Mouse (Mus musculus) gonadal fat pad, adult 2 months (tissue): ENCODE measurements around the gene Ms4a4d. TPM values are rescaled to one million over a fixed set of nuclear protein-coding genes. Genes with fewer than 3 reads are reported as not detected.
"Not testable (repeated sequence)": the region's sequence is repeated elsewhere in the genome, so short reads cannot be mapped to it uniquely, and the experiment has no call there.

Experiments used
- DNase-seq: peaks from one replicate; pipeline ENCODE4 v3.0.0-alpha.2; 2012; ENCODE audit warnings: low read depth
- polyA plus RNA-seq: library from polyadenylated mRNA; depleted of rRNA; stranded (reverse); fragments of >200 nt; gene quantifications from 2 replicates; pipeline ENCODE4 v1.2.3, GENCODE M21; 2012; rRNA removed

Ms4a4d gene
- 14.1 and 14.6 TPM in 2 replicates for polyA plus RNA-seq

GRCm38 (mm10) chr19:11536593-11536992 lies at the start of gene Ms4a4d:
Ms4a4d (plus strand) TSS chr19:11536801.
- no peak for DNase-seq

GRCm38 (mm10) chr19:11491406-11492189 lies 45.0 kb upstream of the Ms4a4d start:
- DNase-seq, result no peak

- no peak for DNase-seq
Measured at GRCm38 (mm10) chr19:11492671-11493070, 43.9 kb upstream of the Ms4a4d start.

- DNase-seq, result no peak
Measured at GRCm38 (mm10) chr19:11494519-11494918, 42.1 kb upstream of the Ms4a4d start.

GRCm38 (mm10) chr19:11496361-11496760 lies 40.2 kb upstream of the Ms4a4d start:
- DNase-seq, result no peak

GRCm38 (mm10) chr19:11497300-11497699 lies 39.3 kb upstream of the Ms4a4d start:
- not testable (repeated sequence) for DNase-seq

GRCm38 (mm10) chr19:11500796-11501195 lies 35.8 kb upstream of the Ms4a4d start:
- no peak for DNase-seq

DNA sequence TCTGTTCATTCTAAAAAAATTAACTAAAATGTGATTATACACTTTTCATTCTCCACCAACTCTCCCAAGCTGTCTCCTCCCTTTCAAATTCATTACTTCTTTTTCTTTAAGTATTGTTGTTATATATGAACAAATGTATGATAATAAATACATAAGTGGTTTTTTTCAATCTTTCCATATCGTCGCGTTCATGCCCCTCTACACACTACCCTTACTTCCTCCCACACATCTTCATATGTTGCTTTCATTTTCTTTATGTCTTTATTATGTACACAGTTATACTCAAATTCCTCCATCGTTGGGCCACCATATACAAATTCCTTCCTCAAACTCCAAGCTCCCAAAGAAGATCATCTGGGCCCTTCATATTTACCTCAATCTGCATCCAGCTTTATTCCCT lies 35.3 kb upstream of the Ms4a4d start:
- no peak for DNase-seq

DNA sequence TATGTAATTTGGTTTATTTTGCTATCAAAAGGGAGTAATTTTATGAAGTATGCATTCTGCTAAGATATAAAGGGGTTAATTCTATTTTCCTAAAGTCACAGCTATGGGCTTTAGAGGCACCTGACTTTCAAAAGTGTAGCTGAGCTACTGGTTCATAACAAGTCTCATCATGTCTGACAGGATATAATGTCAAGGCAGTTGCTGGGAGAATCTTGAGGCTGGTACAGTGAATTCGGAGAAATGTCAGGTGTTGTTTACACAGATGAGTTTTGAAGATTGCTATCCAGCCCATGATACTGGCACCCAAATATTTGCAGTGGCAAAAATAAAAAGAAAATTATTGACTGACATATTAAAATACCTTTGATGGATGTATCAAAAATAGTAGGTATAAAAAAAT lies 31.7 kb upstream of the Ms4a4d start:
- no peak for DNase-seq

- DNase-seq, result no peak
Measured at GRCm38 (mm10) chr19:11513458-11513857, 23.1 kb upstream of the Ms4a4d start.

DNA sequence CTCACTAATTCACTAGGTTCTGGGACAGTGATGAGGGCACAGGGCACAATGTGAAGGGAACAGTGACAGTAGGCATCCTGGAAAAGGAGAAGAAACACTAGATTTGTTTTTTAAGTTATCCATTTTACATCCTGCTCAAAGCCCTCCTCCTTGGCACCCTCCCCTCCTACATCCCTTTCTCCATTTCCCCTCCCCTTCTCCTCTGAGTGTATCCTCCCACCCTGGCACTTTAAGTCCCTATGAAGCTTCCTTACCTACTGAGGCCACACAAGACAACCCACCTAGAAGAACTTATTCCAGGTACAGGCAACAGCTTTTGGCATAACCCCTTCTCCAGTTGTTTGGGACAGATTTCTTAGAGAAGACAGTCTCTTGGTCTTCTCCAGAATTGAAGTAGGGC lies 20.4 kb upstream of the Ms4a4d start, which contains the start of gene Ms4a6b:
Gene Ms4a6b, plus strand, starts transcription at position 267 of the 400 bp plus-strand sequence.
- DNase-seq, result no peak

DNA sequence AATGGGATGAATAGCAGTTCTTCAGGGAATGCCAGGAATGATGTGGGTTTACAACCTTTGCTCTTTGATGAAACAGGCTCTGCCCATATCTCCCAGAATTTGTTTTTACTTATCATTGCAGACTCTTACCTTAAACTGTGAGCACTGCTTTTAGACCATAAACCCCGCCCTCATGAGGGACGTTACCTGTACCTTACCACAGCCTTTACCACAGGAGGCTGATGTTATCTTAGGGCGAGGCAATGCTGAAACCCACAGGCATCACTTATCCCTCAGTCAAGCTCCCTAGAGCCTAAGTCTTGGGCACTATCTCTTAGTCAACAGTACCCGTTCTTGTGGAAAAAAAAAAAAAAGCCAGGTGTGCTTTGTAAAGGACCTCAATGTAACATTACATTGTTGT lies 19.8 kb upstream of the Ms4a4d start:
- DNase-seq, result no peak

- not testable (repeated sequence) for DNase-seq
Measured at GRCm38 (mm10) chr19:11517373-11517772, 19.2 kb upstream of the Ms4a4d start.

DNA sequence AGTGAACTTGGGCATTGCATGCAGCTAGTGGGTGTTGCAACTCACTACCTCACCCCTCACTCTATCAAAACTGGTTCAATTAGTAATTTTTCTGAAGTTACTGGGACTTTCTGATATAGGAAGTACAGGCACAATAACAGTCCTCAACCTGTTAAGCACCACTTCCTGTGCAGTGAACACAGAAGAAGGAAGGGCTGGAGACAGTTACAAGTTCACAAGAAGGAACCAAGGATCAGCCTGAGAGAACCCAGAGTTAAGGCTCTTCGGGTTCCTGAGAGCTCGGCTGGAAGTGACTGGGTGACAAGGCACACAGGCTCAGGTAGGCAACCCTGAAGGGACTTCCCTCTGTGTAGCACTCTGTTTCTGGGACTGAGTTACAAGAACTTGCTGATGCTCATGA lies 18.2 kb upstream of the Ms4a4d start:
- DNase-seq, result not testable (repeated sequence)

- DNase-seq, result no peak
Measured at GRCm38 (mm10) chr19:11520146-11520545, 16.5 kb upstream of the Ms4a4d start.

- no peak for DNase-seq
Measured at GRCm38 (mm10) chr19:11533421-11533820, 3.2 kb upstream of the Ms4a4d start.

DNA sequence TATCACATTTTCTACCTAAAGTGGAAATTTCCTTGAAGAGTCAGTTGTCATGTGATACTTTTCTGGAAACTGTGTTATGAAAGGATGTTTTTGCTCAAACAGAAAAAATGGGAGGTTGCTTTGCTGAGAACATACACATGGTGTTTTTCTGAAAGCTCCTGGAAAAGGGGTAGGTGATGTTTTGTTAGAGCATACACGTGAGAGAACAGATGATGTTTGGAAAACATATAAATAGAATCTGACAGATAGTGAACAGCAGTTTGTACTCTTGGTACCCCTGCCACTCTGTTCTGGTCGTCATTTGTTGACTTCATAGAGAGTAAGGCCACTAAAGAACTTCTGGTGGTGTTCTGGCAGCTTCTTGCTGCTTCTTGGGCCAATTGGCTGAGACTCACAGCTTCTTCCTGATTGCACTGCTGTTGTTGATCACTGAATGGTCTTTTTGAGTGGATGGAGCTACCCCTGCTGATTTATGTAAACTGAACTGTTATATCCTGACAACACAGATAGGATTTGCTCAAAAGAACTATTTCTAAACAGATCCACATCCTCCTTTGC lies 2.6 kb upstream of the Ms4a4d start:
- no peak for DNase-seq

GRCm38 (mm10) chr19:11537336-11537735 lies 735 bp downstream of the Ms4a4d start:
- DNase-seq, result no peak

DNA sequence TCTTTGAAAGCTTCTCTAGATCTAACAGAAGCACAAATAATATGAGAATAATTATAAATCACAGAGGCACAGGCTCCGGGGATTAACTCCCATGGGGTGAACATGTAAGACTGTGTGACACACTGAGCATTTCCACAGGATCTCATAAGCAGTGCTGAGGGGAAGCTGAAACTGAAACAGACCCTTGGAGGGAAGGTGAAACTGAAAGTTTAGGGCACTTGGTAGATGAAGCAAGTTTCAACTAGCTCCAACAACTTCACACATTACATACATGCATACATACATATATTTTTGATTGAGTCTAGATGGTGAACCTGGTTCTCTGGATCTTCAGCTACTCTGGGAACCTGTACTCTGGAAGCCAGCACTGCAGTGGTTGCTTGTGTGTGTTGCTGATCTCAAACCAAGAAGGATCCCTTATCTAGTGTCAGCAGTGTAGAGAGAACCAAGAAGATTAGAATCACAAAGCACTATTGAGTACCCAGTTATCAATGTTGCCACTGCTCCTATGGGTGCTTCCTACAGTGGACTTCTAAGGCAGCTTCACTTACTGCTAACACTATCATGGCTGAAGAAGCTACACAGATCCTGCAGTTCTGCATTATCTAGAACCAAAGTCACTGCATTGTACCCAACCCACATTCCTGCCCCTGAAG lies 3.7 kb downstream of the Ms4a4d start:
- DNase-seq, result not testable (repeated sequence)

DNA sequence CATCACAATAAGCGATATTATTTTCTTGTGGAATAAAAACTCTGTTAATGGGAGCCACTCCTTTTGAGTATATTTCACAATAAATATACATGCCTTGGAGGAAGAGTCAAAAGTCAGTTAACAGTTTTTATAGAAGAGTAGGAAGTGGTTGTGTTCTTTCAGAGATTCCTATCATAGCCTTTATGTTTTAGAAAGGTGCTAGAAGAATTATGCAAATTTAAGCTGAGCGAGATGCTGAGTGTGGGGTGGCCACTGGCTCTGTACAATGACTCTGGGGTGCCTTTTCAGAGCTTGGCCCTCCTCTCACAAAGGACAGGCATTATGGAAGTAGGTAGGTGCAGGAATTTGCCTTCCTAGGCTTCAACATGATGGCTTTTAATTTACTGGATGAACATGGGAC lies 7.8 kb downstream of the Ms4a4d start:
- DNase-seq, result not testable (repeated sequence)

- no peak for DNase-seq
Measured at GRCm38 (mm10) chr19:11547911-11548310, 11.3 kb downstream of the Ms4a4d start.

GRCm38 (mm10) chr19:11554726-11555125 lies 18.1 kb downstream of the Ms4a4d start:
- DNase-seq, result no peak

GRCm38 (mm10) chr19:11559560-11559959 lies 23.0 kb downstream of the Ms4a4d start:
- not testable (repeated sequence) for DNase-seq
